20 mouse cellular contexts compared by ENCODE assay signal in genomic region chr3:153475919-153476318, GRCm38 (mm10).
DNase-seq lines count a peak whose midpoint lies in the region; ATAC-seq lines count a peak whose summit lies in the region.
"Had no signal": no experiment of that assay in that cellular context is flagged by ENCODE, and none has a peak within 500 bp of the region (broad histone marks: within the 10 kb centered on the region; RNA-seq: fewer than 3 reads in every experiment).

No protein-coding gene starts in this region.

- ATAC-seq in midbrain, embryonic 11.5 days (ENCODE audit: low FRiP score): no peak
- no peak for ATAC-seq in midbrain, embryonic 16.5 days
- no peak for ATAC-seq in forebrain, embryonic 12.5 days (ENCODE audit: low FRiP score)
- ATAC-seq: forebrain, embryonic 15.5 days had no signal

- no peak overlapping the region for H3K9ac ChIP-seq in midbrain, embryonic 11.5 days (ENCODE audit: low read length)
- H3K9ac ChIP-seq in midbrain, embryonic 16.5 days (ENCODE audit: low read depth, low read length): no peak overlapping the region
- H3K9ac ChIP-seq in forebrain, embryonic 12.5 days: no peak overlapping the region
- H3K9ac ChIP-seq: embryonic facial prominence, embryonic 12.5 days; embryonic facial prominence, embryonic 15.5 days; forebrain, embryonic 15.5 days; heart, embryonic 13.5 days; hindbrain, embryonic 12.5 days; hindbrain, embryonic 15.5 days had no signal

- no peaks in the 10 kb centered on the region for H3K9me3 ChIP-seq in midbrain, embryonic 11.5 days (ENCODE audit: control insufficient read depth, low read length)
- H3K9me3 ChIP-seq in midbrain, embryonic 16.5 days (replicated peaks; ENCODE audit: control insufficient read depth, low read length, poor library complexity, severe bottlenecking): no peaks in the 10 kb centered on the region
- no peaks in the 10 kb centered on the region for H3K9me3 ChIP-seq in forebrain, embryonic 12.5 days
- H3K9me3 ChIP-seq: embryonic facial prominence, embryonic 12.5 days; embryonic facial prominence, embryonic 15.5 days; forebrain, embryonic 15.5 days; heart, embryonic 13.5 days; hindbrain, embryonic 12.5 days; hindbrain, embryonic 15.5 days had no signal

- H3K27me3 ChIP-seq in midbrain, embryonic 11.5 days (ENCODE audit: control insufficient read depth, insufficient read depth, low read length): no peaks in the 10 kb centered on the region
- no peaks in the 10 kb centered on the region for H3K27me3 ChIP-seq in midbrain, embryonic 16.5 days (ENCODE audit: control insufficient read depth, insufficient read depth, low read depth, low read length)
- no peaks in the 10 kb centered on the region for H3K27me3 ChIP-seq in forebrain, embryonic 12.5 days
- H3K27me3 ChIP-seq: embryonic facial prominence, embryonic 12.5 days; embryonic facial prominence, embryonic 15.5 days; forebrain, embryonic 15.5 days; heart, embryonic 13.5 days; hindbrain, embryonic 12.5 days; hindbrain, embryonic 15.5 days had no signal

- DNase-seq in heart, adult 11 months: peak; percentile 69
- DNase-seq in heart, postnatal 4 days: no peak
- DNase-seq in midbrain, embryonic 11.5 days (ENCODE audit: low spot score, missing footprints): peak; percentile 72
- DNase-seq in R1 (ENCODE audit: low read depth, low spot score): peak; percentile 32
- DNase-seq in kidney, postnatal 14 days: no peak
- DNase-seq: adrenal gland, postnatal 10 days; adrenal gland, postnatal 36 days; cerebellum, adult 18-20 months; cerebellum, adult 9-10 months; cerebellum, postnatal 14 days; gastrocnemius, postnatal 25 days; heart, postnatal 14 days had no signal

- H3K36me3 ChIP-seq in midbrain, embryonic 11.5 days (ENCODE audit: control insufficient read depth, insufficient read depth, low read length): no peaks in the 10 kb centered on the region
- H3K36me3 ChIP-seq in midbrain, embryonic 16.5 days (ENCODE audit: control insufficient read depth, insufficient read depth, low read length): no peaks in the 10 kb centered on the region
- no peaks in the 10 kb centered on the region for H3K36me3 ChIP-seq in forebrain, embryonic 12.5 days (replicated peaks)
- H3K36me3 ChIP-seq: embryonic facial prominence, embryonic 12.5 days; embryonic facial prominence, embryonic 15.5 days; forebrain, embryonic 15.5 days; heart, embryonic 13.5 days; hindbrain, embryonic 12.5 days; hindbrain, embryonic 15.5 days had no signal

- no peaks in the 10 kb centered on the region for H3K4me1 ChIP-seq in midbrain, embryonic 11.5 days (ENCODE audit: control insufficient read depth, insufficient read depth, low read length)
- no peaks in the 10 kb centered on the region for H3K4me1 ChIP-seq in midbrain, embryonic 16.5 days (ENCODE audit: control insufficient read depth, insufficient read depth, low read length)
- H3K4me1 ChIP-seq in forebrain, embryonic 12.5 days: no peaks in the 10 kb centered on the region
- H3K4me1 ChIP-seq: embryonic facial prominence, embryonic 12.5 days; embryonic facial prominence, embryonic 15.5 days; forebrain, embryonic 15.5 days had no signal

- H3K27ac ChIP-seq in midbrain, embryonic 11.5 days (ENCODE audit: low read depth, low read length): no peak overlapping the region
- H3K27ac ChIP-seq in midbrain, embryonic 16.5 days (ENCODE audit: low read length): no peak overlapping the region
- H3K27ac ChIP-seq in forebrain, embryonic 12.5 days: no peak overlapping the region
- H3K27ac ChIP-seq: embryonic facial prominence, embryonic 12.5 days; embryonic facial prominence, embryonic 15.5 days; forebrain, embryonic 15.5 days; heart, embryonic 13.5 days; hindbrain, embryonic 12.5 days; hindbrain, embryonic 15.5 days had no signal

- H3K4me2 ChIP-seq in midbrain, embryonic 11.5 days: no peak overlapping the region
- no peak overlapping the region for H3K4me2 ChIP-seq in midbrain, embryonic 16.5 days (ENCODE audit: low read length)
- no peak overlapping the region for H3K4me2 ChIP-seq in forebrain, embryonic 12.5 days
- H3K4me2 ChIP-seq: embryonic facial prominence, embryonic 12.5 days; embryonic facial prominence, embryonic 15.5 days; forebrain, embryonic 15.5 days; heart, embryonic 13.5 days; hindbrain, embryonic 12.5 days; hindbrain, embryonic 15.5 days had no signal

- H3K4me3 ChIP-seq in midbrain, embryonic 11.5 days (ENCODE audit: low read depth, low read length): no peak overlapping the region
- H3K4me3 ChIP-seq in midbrain, embryonic 16.5 days (ENCODE audit: low read depth, low read length): no peak overlapping the region
- H3K4me3 ChIP-seq in forebrain, embryonic 12.5 days (replicated peaks): no peak overlapping the region
- H3K4me3 ChIP-seq: embryonic facial prominence, embryonic 12.5 days; embryonic facial prominence, embryonic 15.5 days; forebrain, embryonic 15.5 days; heart, embryonic 13.5 days; hindbrain, embryonic 12.5 days; hindbrain, embryonic 15.5 days had no signal

- WGBS in midbrain, embryonic 11.5 days: 90% methylated on average over 9 of the region's 9 CpGs
- WGBS in midbrain, embryonic 16.5 days: 93% methylated on average over 9 of the region's 9 CpGs
- WGBS in forebrain, embryonic 12.5 days: 90% methylated on average over 9 of the region's 9 CpGs

Comparison
In these comparisons a context has a peak if more than half of its experiments do, and no peak if none do; other contexts are left out.
1. DNase-seq: peak in heart, adult 11 months (single experiment), midbrain, embryonic 11.5 days (single experiment) and R1 (single experiment); none in heart, postnatal 4 days (single experiment) and kidney, postnatal 14 days (single experiment).